Mouse (Mus musculus): Measurements from ENCODE around the gene Mvb12a. TPM values are rescaled to one million over a fixed set of nuclear protein-coding genes. Genes with fewer than 3 reads are reported as not detected.

Mvb12a gene
- total and polyA plus RNA-seq, 3 experiments: 80.5 to 157 (median 128) TPM

DNA sequence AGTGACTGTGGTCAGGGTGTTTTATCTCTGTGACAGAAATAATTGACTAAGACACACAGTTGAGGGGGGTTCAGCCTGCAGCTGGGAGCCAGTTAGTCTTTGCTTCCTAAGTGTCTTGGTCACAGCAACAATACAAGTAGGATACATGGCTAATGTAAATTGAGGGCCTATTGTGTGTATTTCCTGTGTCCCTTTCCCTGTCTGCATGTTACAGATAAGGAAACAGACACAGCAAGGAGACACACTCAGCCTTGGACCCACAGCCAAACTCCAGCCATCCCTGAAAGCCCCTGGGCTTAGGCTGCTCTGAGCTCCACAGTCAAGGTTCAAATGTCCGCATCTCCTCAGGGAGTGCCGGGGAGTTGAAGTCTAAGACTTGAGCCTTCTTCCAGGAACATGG is 11.9 kb downstream of the Mvb12a start:
- H3K27ac ChIP-seq (ENCODE audit: insufficient read depth, low read depth): no peak overlapping the region
- in situ Hi-C loops (cut with MboI; ENCODE audit: low pct_ligation_motif_present, low pct_unique_long_range_greater_than_20kb, low sequenced_read_pairs) (no loop called here), dilution Hi-C loops (cut with MboI; ENCODE audit: extremely low pct_ligation_motif_present, extremely low pct_unique_long_range_greater_than_20kb, low sequenced_read_pairs) (no loop called here)
- H3K4me2 ChIP-seq (ENCODE audit: insufficient read depth, low read depth, poor library complexity, severe bottlenecking): no peak overlapping the region
- H3K4me1 ChIP-seq (ENCODE audit: control insufficient read depth in 1 of 2, insufficient read depth in 2 of 2): peaks cover 10 to 13% of the 10 kb centered on the region in 2 experiments
- peaks cover 2% of the 10 kb centered on the region for H3K27me3 ChIP-seq (replicated peaks)
- H3K36me3 ChIP-seq (replicated peaks in 1 of 2; ENCODE audit: control insufficient read depth in 1 of 2, insufficient read depth in 1 of 2, low read length in 1 of 2): peaks cover 0 to 4% of the 10 kb centered on the region in 2 experiments
- no peaks in the 10 kb centered on the region for H3K79me2 ChIP-seq (replicated peaks; ENCODE audit: control insufficient read depth, extremely low read depth, insufficient read depth, poor library complexity, severe bottlenecking)
- no peak for DNase-seq (ENCODE audit: extremely low read depth)
- no peaks in the 10 kb centered on the region for H3K9me3 ChIP-seq (replicated peaks; ENCODE audit: low read length)
- TF ChIP-seq HCFC1 (IDR thresholded peaks at IDR 0.05; ENCODE audit: low read depth, low read length) (no peak), USF2 (conservative IDR thresholded peaks at IDR 0.05; ENCODE audit: low read depth, low read length) (no peak)
- no peak overlapping the region for H3K4me3 ChIP-seq (replicated peaks in 1 of 3; ENCODE audit: low read depth in 2 of 3, low read length in 2 of 3, poor library complexity in 1 of 3)
- no peak overlapping the region for H3K9ac ChIP-seq (ENCODE audit: insufficient read depth, low read depth)

DNA sequence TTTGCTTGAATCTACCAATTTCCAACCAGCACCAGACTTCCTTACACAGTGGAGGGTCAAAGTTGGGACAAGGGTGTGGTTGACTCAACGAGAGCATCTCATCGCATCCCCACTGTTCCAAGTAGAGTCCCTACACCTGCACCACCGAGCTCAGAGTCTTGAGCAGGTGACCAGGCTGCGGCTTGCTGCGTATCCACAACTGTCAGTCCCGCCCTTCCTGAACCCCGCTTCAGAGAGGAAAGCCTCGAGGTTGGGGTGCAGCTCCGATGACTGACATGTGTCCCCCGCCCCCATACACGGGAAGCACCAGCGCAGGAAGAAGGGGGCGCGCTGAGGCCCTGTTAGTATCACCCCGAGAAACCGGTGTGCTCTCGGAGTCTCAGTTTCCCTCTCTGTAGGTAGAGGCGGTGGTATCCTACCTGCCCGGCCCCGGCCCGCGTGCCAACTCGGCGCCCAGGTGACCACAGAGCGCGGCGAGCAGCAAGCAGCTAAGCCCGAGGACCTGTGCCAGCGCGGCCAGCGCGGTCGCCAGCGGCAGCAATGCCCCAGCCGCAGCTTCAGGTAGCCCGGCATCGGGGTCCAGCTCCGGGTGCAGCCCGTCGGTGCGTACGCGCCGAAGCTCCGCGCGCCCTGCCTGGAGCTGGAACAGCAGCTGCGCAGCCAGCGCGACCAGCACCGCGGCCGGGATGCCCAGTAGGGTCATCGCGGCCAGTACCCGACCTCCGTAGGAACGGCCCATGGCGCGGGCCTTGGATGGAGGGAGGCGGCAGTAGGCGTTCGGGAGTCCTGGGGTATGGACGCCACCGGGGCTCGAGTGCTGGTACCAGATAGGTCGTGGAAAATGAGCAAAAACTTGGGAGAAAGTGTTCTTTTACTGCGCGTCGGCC is 15.6 kb downstream of the Mvb12a start, which contains the start of gene Tmem221:
Gene Tmem221 (minus strand): TSS at position 801 of the 887 bp plus-strand sequence.
- Histone ChIP-seq H3K4me1 (ENCODE audit: control insufficient read depth in 1 of 2, insufficient read depth in 2 of 2) (peaks cover 15 to 20% of the 10 kb centered on the region in 2 experiments), H3K9ac (ENCODE audit: insufficient read depth, low read depth) (peak within 1 kb of the TSS; percentile 47), H3K36me3 (replicated peaks in 1 of 2; ENCODE audit: control insufficient read depth in 1 of 2, insufficient read depth in 1 of 2, low read length in 1 of 2) (no peaks in the 10 kb centered on the region), H3K4me3 (replicated peaks in 1 of 3; ENCODE audit: low read depth in 2 of 3, low read length in 2 of 3, poor library complexity in 1 of 3) (peak within 1 kb of the TSS; percentile 28 to 67 (median 59)), H3K79me2 (replicated peaks; ENCODE audit: control insufficient read depth, extremely low read depth, insufficient read depth, poor library complexity, severe bottlenecking) (no peaks in the 10 kb centered on the region), H3K9me3 (replicated peaks; ENCODE audit: low read length) (no peaks in the 10 kb centered on the region), H3K27me3 (replicated peaks) (peaks cover 20% of the 10 kb centered on the region), H3K4me2 (ENCODE audit: insufficient read depth, low read depth, poor library complexity, severe bottlenecking) (peak within 1 kb of the TSS; percentile 64), H3K27ac (ENCODE audit: insufficient read depth, low read depth) (no peak within 1 kb of the TSS)
- no peak for DNase-seq (ENCODE audit: extremely low read depth)
- dilution Hi-C loops (cut with MboI; ENCODE audit: extremely low pct_ligation_motif_present, extremely low pct_unique_long_range_greater_than_20kb, low sequenced_read_pairs) (no loop called here), in situ Hi-C loops (cut with MboI; ENCODE audit: low pct_ligation_motif_present, low pct_unique_long_range_greater_than_20kb, low sequenced_read_pairs) (no loop called here)
- TF ChIP-seq UBTF (IDR thresholded peaks at IDR 0.05; ENCODE audit: low read depth, low read length): no peak
- TF ChIP-seq ZNF384 (IDR thresholded peaks at IDR 0.05; ENCODE audit: low read depth, low read length): no peak
- TF ChIP-seq CTCF (conservative IDR thresholded peaks at IDR 0.05 in 1 of 2, IDR thresholded peaks at IDR 0.05 in 1 of 2; ENCODE audit: low read depth in 2 of 2, low read length in 2 of 2): peak in 1 of 2 experiments; percentile 41; a peak in 1 of 4 replicates
- TF ChIP-seq ZKSCAN1 (IDR thresholded peaks at IDR 0.05; ENCODE audit: borderline replicate concordance, low read depth, low read length): no peak
- no peak for TF ChIP-seq NRF1 (IDR thresholded peaks at IDR 0.05; ENCODE audit: low read depth, low read length)
- no peak for TF ChIP-seq USF1 (IDR thresholded peaks at IDR 0.05; ENCODE audit: low read depth, low read length)
- no peak for TF ChIP-seq IRF4 (IDR thresholded peaks at IDR 0.05; ENCODE audit: low read depth, low read length)
- no peak for TF ChIP-seq TBP (conservative IDR thresholded peaks at IDR 0.05; ENCODE audit: low read depth, low read length)
- TF ChIP-seq BHLHE40 (IDR thresholded peaks at IDR 0.05; ENCODE audit: low read depth, low read length): no peak
- TF ChIP-seq RAD21 (IDR thresholded peaks at IDR 0.05; ENCODE audit: low read depth, low read length): no peak
- no peak for TF ChIP-seq CHD1 (IDR thresholded peaks at IDR 0.05; ENCODE audit: low read depth, low read length)
- TF ChIP-seq MAFK (IDR thresholded peaks at IDR 0.05; ENCODE audit: insufficient replicate concordance, low read length): no peak
- no peak for TF ChIP-seq TCF12 (IDR thresholded peaks at IDR 0.05; ENCODE audit: low read depth, low read length)
- TF ChIP-seq MAZ (IDR thresholded peaks at IDR 0.05; ENCODE audit: low read depth, low read length): peak; percentile 65; the same call in 1 of the 2 replicates
- no peak for TF ChIP-seq RCOR1 (conservative IDR thresholded peaks at IDR 0.05; ENCODE audit: low read depth, low read length)
- TF ChIP-seq ZMIZ1 (IDR thresholded peaks at IDR 0.05; ENCODE audit: low read depth, low read length): no peak
- TF ChIP-seq MAX (IDR thresholded peaks at IDR 0.05; ENCODE audit: low read length): no peak
- no peak for TF ChIP-seq MXI1 (IDR thresholded peaks at IDR 0.05; ENCODE audit: low read depth, low read length)
- no peak for TF ChIP-seq ELF1 (IDR thresholded peaks at IDR 0.05; ENCODE audit: low read depth, low read length)
- TF ChIP-seq SMC3 (IDR thresholded peaks at IDR 0.05; ENCODE audit: low read depth, low read length): no peak
- TF ChIP-seq HCFC1 (IDR thresholded peaks at IDR 0.05; ENCODE audit: low read depth, low read length): no peak
- TF ChIP-seq NELFE (IDR thresholded peaks at IDR 0.05; ENCODE audit: low read depth, low read length): peak; percentile 54; the same call in 1 of the 2 replicates
- no peak for TF ChIP-seq PAX5 (IDR thresholded peaks at IDR 0.05; ENCODE audit: low read length)
- no peak for TF ChIP-seq JUN (IDR thresholded peaks at IDR 0.05; ENCODE audit: insufficient read depth, low read depth, low read length)
- no peak for TF ChIP-seq KAT2A (IDR thresholded peaks at IDR 0.05; ENCODE audit: insufficient replicate concordance, low read length)
- TF ChIP-seq USF2 (conservative IDR thresholded peaks at IDR 0.05; ENCODE audit: low read depth, low read length): no peak
- no peak for TF ChIP-seq EP300 (IDR thresholded peaks at IDR 0.05; ENCODE audit: low read length)
- no peak for TF ChIP-seq ZC3H11A (IDR thresholded peaks at IDR 0.05; ENCODE audit: low read depth, low read length)
- TF ChIP-seq E2F4 (IDR thresholded peaks at IDR 0.05; ENCODE audit: insufficient replicate concordance, low read depth, low read length): no peak
- no peak for TF ChIP-seq POLR2AphosphoS2 (IDR thresholded peaks at IDR 0.05; ENCODE audit: low read depth, low read length)
- 0 out of 2 replicates have a peak, but pooled peaks have one; percentile 23 for TF ChIP-seq MEF2A (IDR thresholded peaks at IDR 0.05; ENCODE audit: borderline replicate concordance, low read depth, low read length)
